Mouse (Mus musculus): Measurements from ENCODE around the gene Teddm1a. TPM values are rescaled to one million over a fixed set of nuclear protein-coding genes. Genes with fewer than 3 reads are reported as not detected.
A peak's percentile ranks its signal among the peaks of the same experiment; 100 is the strongest.
"Not testable (repeated sequence)": the region's sequence is repeated elsewhere in the genome, so short reads cannot be mapped to it uniquely, and the experiment has no call there.

Teddm1a gene
- polyA plus RNA-seq (2015; fragmentation: Nextera tagmentation; extraction: Ambion mirVana) = not detected in 2 replicates

DNA sequence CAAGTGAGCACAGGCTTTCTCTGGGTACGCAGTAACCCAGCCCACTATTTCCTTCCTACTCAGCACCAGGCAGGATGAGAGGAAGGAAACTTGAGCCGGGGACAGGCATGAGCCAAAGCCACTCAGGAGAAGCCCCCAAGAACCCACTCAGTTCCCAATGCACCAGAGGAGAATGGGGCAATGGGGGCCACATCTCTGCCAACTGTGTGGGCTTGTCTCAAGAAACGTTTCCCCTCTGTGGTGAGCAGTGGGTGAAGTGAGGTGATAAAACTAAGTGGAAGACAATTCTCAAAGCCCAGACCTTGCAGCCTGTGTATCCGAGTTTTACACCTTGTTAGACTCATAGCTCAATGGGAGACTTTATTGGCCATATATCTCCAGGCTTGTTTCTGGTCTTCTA lies at the start of gene Teddm1a:
Gene Teddm1a, plus strand, starts transcription at position 301 of the 400 bp plus-strand sequence.
- WGBS = 40% methylated on average over 4 of the region's 4 CpGs
- no peak within 1 kb of the TSS for H3K9ac ChIP-seq (replicated peaks; ENCODE audit: low read length)
- H3K4me1 ChIP-seq (ENCODE audit: insufficient read depth, low read length) = no peaks in the 10 kb centered on the region
- H3K27ac ChIP-seq (ENCODE audit: low read length) = no peak within 1 kb of the TSS
- no peak for ATAC-seq (ENCODE audit: low FRiP score, low TSS enrichment)
- H3K36me3 ChIP-seq (ENCODE audit: insufficient read depth, low read length) = no peaks in the 10 kb centered on the region
- no peak within 1 kb of the TSS for H3K4me3 ChIP-seq (ENCODE audit: low read length)
- no peaks in the 10 kb centered on the region for H3K27me3 ChIP-seq (ENCODE audit: insufficient read depth, low read length)
- no peaks in the 10 kb centered on the region for H3K9me3 ChIP-seq (ENCODE audit: low read length)
- no peak within 1 kb of the TSS for H3K4me2 ChIP-seq (replicated peaks; ENCODE audit: low read depth, low read length)

DNA sequence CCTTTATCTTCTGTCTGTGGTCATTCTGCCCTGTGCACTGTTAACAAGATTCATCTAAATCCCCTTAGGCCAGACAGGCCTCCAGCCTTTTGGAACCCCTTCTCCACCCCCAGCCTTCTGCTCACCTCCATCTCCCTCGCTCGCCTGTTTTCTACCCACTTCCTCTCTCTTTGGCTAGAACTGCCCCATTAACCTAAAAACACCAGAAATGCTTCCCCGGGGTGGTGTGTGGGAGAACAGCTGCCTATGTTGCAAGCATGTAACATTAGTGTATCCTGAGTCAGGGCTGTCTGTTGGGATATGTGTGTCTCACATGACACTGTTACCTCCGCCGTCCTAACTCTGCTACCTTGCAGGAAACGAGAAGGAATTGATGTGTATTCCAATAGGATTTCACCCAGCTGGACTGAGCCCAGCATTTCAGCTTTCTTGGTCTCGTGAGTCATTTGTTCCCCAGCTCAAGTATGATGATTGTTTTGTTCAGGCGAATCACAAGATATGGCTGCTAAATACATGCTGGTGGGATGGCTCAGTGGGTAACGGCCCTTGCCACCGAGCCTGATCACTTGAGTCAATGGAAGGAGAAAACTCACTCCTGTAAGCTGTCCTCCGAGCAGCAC lies 49.3 kb upstream of the Teddm1a start:
- no peaks in the 10 kb centered on the region for H3K4me1 ChIP-seq (ENCODE audit: insufficient read depth, low read length)
- no peaks in the 10 kb centered on the region for H3K36me3 ChIP-seq (ENCODE audit: insufficient read depth, low read length)
- no peak overlapping the region for H3K9ac ChIP-seq (replicated peaks; ENCODE audit: low read length)
- WGBS = 83% methylated on average over 11 of the region's 11 CpGs
- ATAC-seq (ENCODE audit: low FRiP score, low TSS enrichment) = no peak
- no peaks in the 10 kb centered on the region for H3K9me3 ChIP-seq (ENCODE audit: low read length)
- H3K4me2 ChIP-seq (replicated peaks; ENCODE audit: low read depth, low read length) = no peak overlapping the region
- no peak overlapping the region for H3K27ac ChIP-seq (ENCODE audit: low read length)
- no peaks in the 10 kb centered on the region for H3K27me3 ChIP-seq (ENCODE audit: insufficient read depth, low read length)
- no peak overlapping the region for H3K4me3 ChIP-seq (ENCODE audit: low read length)

DNA sequence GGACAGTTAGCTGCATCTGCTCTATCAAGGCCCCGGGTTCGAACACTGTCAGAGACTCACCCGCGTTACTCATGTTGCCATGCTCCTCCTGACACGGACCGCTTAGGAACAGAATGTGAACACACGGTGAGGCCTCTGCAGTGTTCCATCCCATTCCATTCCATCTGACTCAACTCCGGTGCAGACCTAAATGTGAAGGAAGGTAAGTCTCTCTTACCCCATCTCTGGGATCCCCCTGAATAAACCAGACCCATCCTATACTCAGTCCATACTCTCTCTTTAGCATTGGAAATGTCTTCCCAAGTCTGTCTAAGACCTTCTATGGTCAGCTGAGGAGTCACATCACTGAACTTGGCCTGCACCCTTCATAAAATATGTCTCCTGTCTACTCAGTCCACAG lies 47.5 kb upstream of the Teddm1a start, which contains the start of gene Rgsl1:
Gene Rgsl1, minus strand, starts transcription at position 101 of the 400 bp plus-strand sequence.
- no peak within 1 kb of the TSS for H3K27ac ChIP-seq (ENCODE audit: low read length)
- H3K9me3 ChIP-seq (ENCODE audit: low read length) = no peaks in the 10 kb centered on the region
- no peak within 1 kb of the TSS for H3K9ac ChIP-seq (replicated peaks; ENCODE audit: low read length)
- no peaks in the 10 kb centered on the region for H3K4me1 ChIP-seq (ENCODE audit: insufficient read depth, low read length)
- no peak within 1 kb of the TSS for H3K4me2 ChIP-seq (replicated peaks; ENCODE audit: low read depth, low read length)
- H3K36me3 ChIP-seq (ENCODE audit: insufficient read depth, low read length) = no peaks in the 10 kb centered on the region
- no peak for ATAC-seq (ENCODE audit: low FRiP score, low TSS enrichment)
- WGBS = 97% methylated on average over 8 of the region's 8 CpGs
- H3K4me3 ChIP-seq (ENCODE audit: low read length) = no peak within 1 kb of the TSS
- no peaks in the 10 kb centered on the region for H3K27me3 ChIP-seq (ENCODE audit: insufficient read depth, low read length)

DNA sequence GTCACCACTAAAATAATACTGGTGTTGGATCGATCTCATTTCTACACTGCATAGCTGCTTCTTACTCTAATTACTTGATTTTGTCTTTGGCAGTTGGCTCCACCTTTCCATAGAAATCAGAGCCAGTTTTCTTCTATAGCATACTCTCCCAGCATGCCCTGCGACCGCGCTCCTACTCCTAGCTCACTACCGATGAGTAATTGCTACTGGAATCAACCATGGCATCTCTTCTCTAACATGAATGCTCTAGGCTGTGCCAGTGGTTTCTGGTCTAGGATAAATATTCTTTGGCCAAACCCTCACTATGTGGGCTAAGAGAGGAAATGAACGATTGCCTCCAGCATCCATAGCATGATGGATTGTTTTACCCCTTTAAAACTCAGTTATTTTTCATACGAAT lies 45.1 kb upstream of the Teddm1a start:
- H3K36me3 ChIP-seq (ENCODE audit: insufficient read depth, low read length) = no peaks in the 10 kb centered on the region
- no peak overlapping the region for H3K4me2 ChIP-seq (replicated peaks; ENCODE audit: low read depth, low read length)
- no peaks in the 10 kb centered on the region for H3K9me3 ChIP-seq (ENCODE audit: low read length)
- H3K4me1 ChIP-seq (ENCODE audit: insufficient read depth, low read length) = no peaks in the 10 kb centered on the region
- H3K27me3 ChIP-seq (ENCODE audit: insufficient read depth, low read length) = no peaks in the 10 kb centered on the region
- no peak for ATAC-seq (ENCODE audit: low FRiP score, low TSS enrichment)
- no peak overlapping the region for H3K27ac ChIP-seq (ENCODE audit: low read length)
- 89% methylated on average over 7 of the region's 7 CpGs for WGBS
- no peak overlapping the region for H3K4me3 ChIP-seq (ENCODE audit: low read length)
- no peak overlapping the region for H3K9ac ChIP-seq (replicated peaks; ENCODE audit: low read length)

DNA sequence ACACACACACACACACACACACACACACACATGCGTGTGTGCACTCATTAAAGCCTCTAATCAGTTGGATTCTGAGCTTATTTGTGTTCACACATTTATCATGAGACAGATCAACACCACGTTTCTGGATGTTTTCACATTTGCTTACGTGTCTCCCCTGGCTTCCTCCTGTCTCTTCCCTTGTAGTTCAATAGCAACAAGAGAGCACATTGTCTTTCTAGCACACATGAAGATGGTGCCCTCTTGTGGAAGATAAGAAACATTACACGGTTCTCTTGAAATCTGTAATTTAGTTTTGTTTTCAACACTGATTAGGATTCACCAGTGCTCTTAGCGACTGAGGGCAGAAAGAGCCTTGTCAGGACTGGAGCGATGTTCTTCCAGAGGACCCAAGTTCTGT lies 44.7 kb upstream of the Teddm1a start:
- H3K4me1 ChIP-seq (ENCODE audit: insufficient read depth, low read length) = no peaks in the 10 kb centered on the region
- H3K9ac ChIP-seq (replicated peaks; ENCODE audit: low read length) = no peak overlapping the region
- no peak for ATAC-seq (ENCODE audit: low FRiP score, low TSS enrichment)
- H3K4me2 ChIP-seq (replicated peaks; ENCODE audit: low read depth, low read length) = no peak overlapping the region
- H3K4me3 ChIP-seq (ENCODE audit: low read length) = no peak overlapping the region
- no peak overlapping the region for H3K27ac ChIP-seq (ENCODE audit: low read length)
- no peaks in the 10 kb centered on the region for H3K9me3 ChIP-seq (ENCODE audit: low read length)
- WGBS = 30% methylated on average over 6 of the region's 6 CpGs
- H3K27me3 ChIP-seq (ENCODE audit: insufficient read depth, low read length) = no peaks in the 10 kb centered on the region
- no peaks in the 10 kb centered on the region for H3K36me3 ChIP-seq (ENCODE audit: insufficient read depth, low read length)

DNA sequence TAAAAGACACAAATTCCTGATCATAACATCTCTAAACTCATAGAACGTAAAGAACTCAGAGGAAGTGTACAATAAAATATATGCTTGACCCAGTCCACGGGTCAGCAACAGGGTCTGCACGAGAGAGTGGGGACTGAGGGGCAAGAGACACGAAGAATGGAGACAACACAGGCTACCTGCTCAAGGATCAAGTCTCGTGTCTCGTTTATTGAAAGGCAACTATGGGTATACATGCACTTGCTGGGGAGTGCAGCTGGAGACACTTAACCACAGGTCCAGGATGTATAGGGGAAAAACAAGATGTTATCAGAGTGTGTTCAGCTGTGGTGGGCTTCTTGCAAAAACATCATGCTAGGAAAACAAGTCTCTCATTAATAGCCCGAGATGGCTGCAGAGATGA lies 38.8 kb upstream of the Teddm1a start:
- not testable (repeated sequence) for H3K9me3 ChIP-seq (ENCODE audit: low read length); H3K4me3 ChIP-seq (ENCODE audit: low read length); H3K36me3 ChIP-seq (ENCODE audit: insufficient read depth, low read length); H3K27ac ChIP-seq (ENCODE audit: low read length); ATAC-seq (ENCODE audit: low FRiP score, low TSS enrichment); H3K4me2 ChIP-seq (replicated peaks; ENCODE audit: low read depth, low read length); H3K27me3 ChIP-seq (ENCODE audit: insufficient read depth, low read length); H3K4me1 ChIP-seq (ENCODE audit: insufficient read depth, low read length); H3K9ac ChIP-seq (replicated peaks; ENCODE audit: low read length)
- WGBS = 64% methylated on average over 7 of the region's 7 CpGs

DNA sequence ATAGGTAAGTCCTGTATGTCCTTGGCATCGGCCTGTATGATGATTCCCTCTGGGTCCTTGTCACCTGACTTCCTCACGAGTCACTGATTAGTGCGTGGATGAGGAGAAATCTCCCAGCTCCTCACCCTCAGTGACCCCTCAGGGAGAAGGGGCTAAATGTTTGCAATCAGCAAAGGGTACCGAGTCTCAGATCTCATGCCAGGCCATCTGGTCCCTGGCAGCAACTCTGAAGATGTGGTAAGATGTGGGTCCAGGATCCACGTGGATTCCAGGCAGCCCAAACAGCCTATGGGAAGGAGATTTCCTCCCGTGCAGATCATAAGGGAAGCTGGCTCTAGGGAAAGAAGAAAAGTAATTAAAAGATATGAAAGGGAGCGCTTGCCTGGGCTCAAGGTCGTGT lies 35.6 kb upstream of the Teddm1a start:
- no peak overlapping the region for H3K27ac ChIP-seq (ENCODE audit: low read length)
- no peak for ATAC-seq (ENCODE audit: low FRiP score, low TSS enrichment)
- no peaks in the 10 kb centered on the region for H3K36me3 ChIP-seq (ENCODE audit: insufficient read depth, low read length)
- no peaks in the 10 kb centered on the region for H3K9me3 ChIP-seq (ENCODE audit: low read length)
- no peaks in the 10 kb centered on the region for H3K27me3 ChIP-seq (ENCODE audit: insufficient read depth, low read length)
- WGBS = 78% methylated on average over 8 of the region's 8 CpGs
- H3K4me1 ChIP-seq (ENCODE audit: insufficient read depth, low read length) = no peaks in the 10 kb centered on the region
- no peak overlapping the region for H3K4me3 ChIP-seq (ENCODE audit: low read length)
- H3K4me2 ChIP-seq (replicated peaks; ENCODE audit: low read depth, low read length) = no peak overlapping the region
- H3K9ac ChIP-seq (replicated peaks; ENCODE audit: low read length) = no peak overlapping the region

DNA sequence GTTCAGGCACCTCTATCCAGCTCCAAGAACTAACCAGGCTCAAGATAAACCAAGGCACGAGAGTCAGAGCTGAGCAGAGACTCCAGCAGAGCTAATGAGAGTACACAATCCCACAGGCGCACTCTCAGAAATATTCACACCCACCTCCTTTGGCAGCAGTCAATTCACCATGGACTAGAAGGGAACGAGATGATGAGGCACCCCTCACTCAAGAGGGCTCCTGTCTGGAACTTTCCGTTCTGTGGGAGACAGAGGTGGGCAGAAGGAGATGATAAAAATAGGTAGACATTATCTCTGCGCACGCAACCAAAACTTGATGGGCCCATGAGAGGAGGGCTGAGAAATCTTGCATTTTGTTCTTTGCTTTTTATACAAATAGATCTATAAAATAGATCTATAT lies 17.5 kb upstream of the Teddm1a start, which contains the start of gene Teddm1b:
Gene Teddm1b, plus strand, starts transcription at position 301 of the 400 bp plus-strand sequence.
- WGBS = 81% methylated on average over 6 of the region's 6 CpGs
- no peak within 1 kb of the TSS for H3K9ac ChIP-seq (replicated peaks; ENCODE audit: low read length)
- H3K4me1 ChIP-seq (ENCODE audit: insufficient read depth, low read length) = no peaks in the 10 kb centered on the region
- H3K4me3 ChIP-seq (ENCODE audit: low read length) = no peak within 1 kb of the TSS
- H3K27me3 ChIP-seq (ENCODE audit: insufficient read depth, low read length) = no peaks in the 10 kb centered on the region
- no peak within 1 kb of the TSS for H3K4me2 ChIP-seq (replicated peaks; ENCODE audit: low read depth, low read length)
- no peak for ATAC-seq (ENCODE audit: low FRiP score, low TSS enrichment)
- H3K27ac ChIP-seq (ENCODE audit: low read length) = no peak within 1 kb of the TSS
- H3K36me3 ChIP-seq (ENCODE audit: insufficient read depth, low read length) = no peaks in the 10 kb centered on the region
- no peaks in the 10 kb centered on the region for H3K9me3 ChIP-seq (ENCODE audit: low read length)

DNA sequence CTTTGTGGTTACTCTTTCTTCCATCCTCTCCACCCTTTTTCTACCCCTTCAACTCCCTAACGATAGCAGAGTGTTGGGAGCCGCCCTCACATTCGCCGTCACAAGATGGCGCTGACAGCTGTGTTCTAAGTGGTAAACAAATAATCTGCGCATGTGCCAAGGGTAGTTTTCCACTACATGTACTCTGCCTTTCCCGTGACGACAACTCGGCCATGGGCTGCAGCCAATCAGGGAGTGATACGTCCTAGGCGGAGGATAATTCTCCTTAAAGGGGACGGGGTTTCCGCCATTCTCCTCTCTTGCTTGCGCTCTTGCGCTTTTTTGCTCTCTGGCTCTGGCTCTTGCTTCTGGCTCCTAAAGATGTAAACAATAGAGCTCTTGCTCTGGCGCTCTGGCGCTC lies 11.2 kb upstream of the Teddm1a start:
- WGBS = 96% methylated on average over 17 of the region's 17 CpGs
- H3K9me3 ChIP-seq (ENCODE audit: low read length); H3K4me1 ChIP-seq (ENCODE audit: insufficient read depth, low read length); H3K9ac ChIP-seq (replicated peaks; ENCODE audit: low read length); ATAC-seq (ENCODE audit: low FRiP score, low TSS enrichment); H3K27me3 ChIP-seq (ENCODE audit: insufficient read depth, low read length); H3K36me3 ChIP-seq (ENCODE audit: insufficient read depth, low read length); H3K4me2 ChIP-seq (replicated peaks; ENCODE audit: low read depth, low read length); H3K4me3 ChIP-seq (ENCODE audit: low read length); H3K27ac ChIP-seq (ENCODE audit: low read length): not testable (repeated sequence)

DNA sequence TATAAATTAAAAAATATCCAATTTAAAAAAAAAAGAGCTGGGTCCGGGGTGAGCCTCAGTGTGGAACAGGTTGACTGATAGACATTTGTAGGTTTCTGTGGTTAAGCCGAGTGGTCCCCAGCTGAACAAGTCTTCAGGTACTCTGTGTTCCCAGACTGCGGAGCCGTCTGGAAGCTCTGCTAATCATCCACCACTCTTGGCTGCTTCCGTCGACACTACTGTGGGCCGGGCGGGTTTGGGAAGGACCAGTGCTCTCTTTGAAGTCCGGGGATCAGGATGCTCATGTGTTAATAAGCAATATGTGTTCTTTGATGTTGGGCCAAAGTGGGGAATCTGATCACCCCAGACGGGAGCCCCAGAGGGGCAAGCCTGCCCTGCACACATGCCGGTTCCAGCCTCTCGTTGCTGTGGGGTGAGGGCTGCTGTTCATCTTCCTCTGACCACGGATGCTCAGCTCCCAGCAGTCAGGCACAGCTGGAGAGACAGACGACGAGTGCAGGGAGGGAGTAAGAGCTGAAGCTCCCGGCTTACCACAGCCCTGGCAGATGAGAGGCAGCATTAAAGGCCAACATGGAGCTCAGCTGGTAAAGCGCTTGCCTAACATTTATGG lies 5.4 kb upstream of the Teddm1a start:
- WGBS = 12% methylated on average over 17 of the region's 17 CpGs
- no peaks in the 10 kb centered on the region for H3K36me3 ChIP-seq (ENCODE audit: insufficient read depth, low read length)
- no peak overlapping the region for H3K27ac ChIP-seq (ENCODE audit: low read length)
- H3K4me1 ChIP-seq (ENCODE audit: insufficient read depth, low read length) = no peaks in the 10 kb centered on the region
- H3K9me3 ChIP-seq (ENCODE audit: low read length) = no peaks in the 10 kb centered on the region
- no peak overlapping the region for H3K9ac ChIP-seq (replicated peaks; ENCODE audit: low read length)
- peak; percentile 74; the same call in 1 of the 2 replicates for ATAC-seq (ENCODE audit: low FRiP score, low TSS enrichment)
- no peak overlapping the region for H3K4me2 ChIP-seq (replicated peaks; ENCODE audit: low read depth, low read length)
- H3K4me3 ChIP-seq (ENCODE audit: low read length) = no peak overlapping the region
- H3K27me3 ChIP-seq (ENCODE audit: insufficient read depth, low read length) = no peaks in the 10 kb centered on the region

Measured in kidney, embryonic 16.5 days (tissue).